Mouse (Mus musculus) left cerebral cortex, adult 8-10 months (tissue): ENCODE measurements around the gene Tmem38a. TPM values are rescaled to one million over a fixed set of nuclear protein-coding genes. Genes with fewer than 3 reads are reported as not detected.

Experiments
- DNase-seq, 2 experiments: peaks; one replicate each; pipeline ENCODE4 v3.0.0; 2022; ENCODE audit warnings: low spot score in 2 of 2
- total RNA-seq, 4 experiments: library from RNA; stranded (reverse); gene quantifications; 2 replicates each; pipeline ENCODE4 v1.2.4; 2022

Tmem38a gene
- total RNA-seq, result 100 to 1,000 TPM in 3 of 4 experiments, 10 to 100 TPM in 1; 99.3 to 108 (median 103) TPM

DNA sequence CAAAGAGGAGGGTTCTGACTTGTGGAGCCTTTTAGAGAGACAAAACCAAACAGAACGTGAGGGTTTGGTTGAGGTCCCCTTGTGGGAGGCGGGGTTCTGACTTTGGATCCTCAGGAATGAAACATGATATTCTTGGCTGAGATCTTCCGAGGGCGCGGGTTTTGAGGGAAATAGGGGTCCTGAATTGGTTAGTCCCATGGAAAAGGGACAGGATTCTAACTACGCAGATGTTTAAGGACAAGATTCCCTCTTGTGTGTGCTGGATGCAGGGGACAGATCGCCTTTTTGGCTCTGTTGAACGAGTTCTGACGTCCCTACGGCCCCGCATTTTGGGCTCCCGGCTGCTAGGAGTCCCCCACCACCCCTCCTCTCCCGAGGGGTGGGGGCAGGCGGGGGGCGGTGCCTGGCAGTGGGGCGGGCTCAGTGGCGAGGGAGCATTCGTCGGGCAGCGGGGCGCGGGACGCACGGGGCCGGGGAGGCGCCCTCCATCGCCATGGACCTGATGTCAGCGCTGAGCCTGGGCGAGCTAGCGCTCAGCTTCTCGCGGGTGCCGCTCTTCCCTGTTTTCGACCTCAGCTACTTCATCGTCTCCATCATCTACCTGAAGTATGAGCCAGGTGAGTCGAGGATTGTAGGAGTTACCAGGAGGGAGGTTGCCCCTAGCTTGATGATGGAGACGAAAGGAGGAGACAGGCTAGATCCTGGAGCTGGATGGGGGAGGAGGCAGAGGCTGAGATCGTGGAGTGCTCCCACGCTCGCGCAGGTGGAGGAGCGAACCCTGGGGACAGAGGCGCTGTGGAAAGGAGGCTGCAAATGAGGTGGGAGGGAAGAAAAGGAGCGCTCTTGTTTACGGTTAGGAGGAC lies at the start of gene Tmem38a:
Gene Tmem38a (plus strand): TSS at position 445 of the 863 bp plus-strand sequence.
- peak; percentile 60 to 79 for DNase-seq

DNA sequence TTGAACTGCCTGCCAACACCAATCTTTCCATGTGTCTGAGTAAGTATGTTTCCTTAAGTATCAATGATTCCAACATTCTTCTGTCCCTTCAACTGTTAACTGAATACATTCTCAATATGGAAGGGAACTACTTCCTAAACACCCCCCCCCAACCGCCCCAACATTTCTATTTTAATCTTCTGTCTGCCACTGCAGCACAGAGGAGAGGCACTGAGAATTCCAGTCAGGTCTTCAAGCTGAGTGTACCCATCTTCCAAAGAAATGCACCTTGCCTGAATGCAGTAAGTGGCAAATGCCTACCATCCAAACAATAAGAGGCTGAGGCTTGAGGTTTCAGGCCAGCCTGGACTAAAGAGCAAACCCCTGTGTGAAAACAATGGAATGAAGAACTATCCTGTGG lies 39.8 kb upstream of the Tmem38a start:
- DNase-seq, result no peak

DNA sequence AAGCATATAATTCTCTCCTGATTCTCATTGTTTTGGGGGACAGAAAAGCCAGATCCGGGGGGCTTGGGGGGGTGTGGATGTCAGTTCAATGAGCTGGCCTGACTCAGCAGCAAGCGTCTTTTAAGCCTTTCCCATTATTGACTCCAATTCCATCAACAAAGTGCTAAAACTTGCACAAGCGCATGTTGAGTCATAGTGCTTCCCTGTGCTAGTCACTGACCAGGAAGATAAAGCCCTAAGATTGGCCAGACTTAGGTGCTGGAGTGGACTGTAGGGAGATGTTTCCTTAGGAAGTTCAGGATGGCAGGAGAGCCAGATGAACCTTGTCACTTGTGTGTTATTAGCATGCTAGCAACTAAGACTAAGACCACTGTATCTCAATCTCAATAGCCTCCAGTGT lies 37.0 kb upstream of the Tmem38a start:
- no peak for DNase-seq

DNA sequence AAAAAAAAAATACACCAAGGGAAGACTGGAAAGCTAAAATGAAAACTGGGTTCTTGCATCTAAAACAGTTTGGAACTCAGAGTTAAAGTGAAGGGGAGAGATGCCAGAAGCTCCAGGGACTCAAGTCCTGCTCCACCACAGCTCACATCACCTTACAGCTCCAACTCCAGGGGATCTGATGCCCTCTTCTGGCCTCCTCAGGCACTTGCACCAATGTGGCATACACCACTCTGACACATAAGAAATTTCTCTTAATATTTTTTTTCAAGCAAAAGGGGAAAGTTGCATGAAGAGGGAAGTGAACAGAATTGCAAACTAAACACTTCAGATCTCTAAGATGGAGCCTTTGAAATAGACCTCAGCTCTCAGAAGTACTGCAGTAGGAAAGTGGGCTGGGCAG lies 32.6 kb upstream of the Tmem38a start:
- no peak for DNase-seq

DNA sequence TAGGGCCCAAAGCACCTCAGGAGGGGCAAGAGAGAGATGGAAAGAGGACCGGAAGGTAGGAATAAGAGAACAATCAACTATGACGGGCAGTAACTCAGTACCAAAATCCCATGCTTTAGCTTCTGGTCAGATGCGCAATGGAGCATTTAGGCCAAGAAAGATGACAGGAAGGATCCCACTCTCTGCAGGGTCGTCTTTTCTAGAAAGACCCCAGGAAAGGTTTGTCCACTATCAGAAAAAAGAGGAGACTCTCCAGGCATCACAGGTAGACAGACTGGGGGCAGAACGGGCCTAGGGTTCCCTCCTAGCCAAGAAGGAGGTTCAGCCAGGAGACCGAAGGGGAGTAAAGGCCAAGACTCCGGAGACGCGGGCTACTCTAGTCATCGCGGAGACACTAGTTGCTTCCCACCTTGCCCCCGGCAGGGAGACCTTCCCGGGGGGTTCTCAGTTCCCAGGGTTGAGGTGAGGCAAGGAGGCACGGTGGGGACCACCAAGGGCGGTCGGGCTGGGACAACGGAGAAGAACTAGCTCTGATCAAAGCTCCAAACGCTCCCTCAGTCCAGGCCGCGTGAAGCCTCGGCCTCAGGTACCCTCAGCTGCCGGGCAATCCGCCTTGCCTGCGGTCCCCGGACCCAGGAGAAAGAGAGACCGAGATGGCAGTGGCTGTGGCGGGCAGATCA lies 24.6 kb upstream of the Tmem38a start:
- DNase-seq, result no peak

DNA sequence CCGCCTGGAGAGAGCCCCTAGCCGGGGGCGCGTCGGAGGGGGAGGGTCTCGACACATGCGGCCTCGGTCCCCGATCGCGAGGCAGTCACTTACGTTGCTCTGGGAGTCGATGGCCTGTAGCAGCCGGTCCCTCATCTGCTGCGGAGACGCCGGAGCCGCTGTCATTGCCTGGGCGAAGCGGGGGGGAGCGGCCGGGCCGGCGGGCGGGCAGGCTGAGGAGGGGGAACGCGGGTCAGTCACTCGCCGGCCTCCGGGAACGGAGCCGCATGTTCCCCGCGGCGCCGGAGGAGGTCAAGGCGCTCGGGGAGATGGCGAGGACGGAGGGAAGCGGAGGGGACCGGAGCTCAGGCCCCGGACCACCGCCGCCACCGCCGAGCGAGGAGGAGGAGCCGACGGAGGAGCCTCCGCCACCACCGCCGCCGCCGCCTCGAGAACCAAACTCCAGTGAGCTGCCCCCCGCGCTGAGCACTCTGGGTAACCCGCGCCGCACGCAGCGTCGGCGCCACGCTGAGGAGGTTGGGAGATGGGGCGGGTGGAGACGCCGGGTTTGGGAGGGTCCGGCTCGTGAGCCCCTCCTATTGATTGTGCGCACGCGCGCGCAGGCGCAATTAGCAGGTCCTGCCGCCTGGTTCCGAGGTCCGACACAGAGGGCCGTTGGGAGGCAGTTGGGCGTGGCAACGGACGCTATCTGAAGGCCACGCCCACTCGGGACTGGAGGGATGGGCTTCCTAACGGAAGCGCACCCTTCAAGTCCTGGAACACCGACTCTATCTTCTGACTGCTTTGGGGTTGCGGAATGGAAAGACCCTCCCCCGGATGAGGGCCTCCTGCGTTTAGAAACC lies 23.8 kb upstream of the Tmem38a start, which contains the start of gene Med26:
Gene Med26 (minus strand): TSS at position 469 of the 842 bp plus-strand sequence.
- DNase-seq, result peak; percentile 94 to 99

DNA sequence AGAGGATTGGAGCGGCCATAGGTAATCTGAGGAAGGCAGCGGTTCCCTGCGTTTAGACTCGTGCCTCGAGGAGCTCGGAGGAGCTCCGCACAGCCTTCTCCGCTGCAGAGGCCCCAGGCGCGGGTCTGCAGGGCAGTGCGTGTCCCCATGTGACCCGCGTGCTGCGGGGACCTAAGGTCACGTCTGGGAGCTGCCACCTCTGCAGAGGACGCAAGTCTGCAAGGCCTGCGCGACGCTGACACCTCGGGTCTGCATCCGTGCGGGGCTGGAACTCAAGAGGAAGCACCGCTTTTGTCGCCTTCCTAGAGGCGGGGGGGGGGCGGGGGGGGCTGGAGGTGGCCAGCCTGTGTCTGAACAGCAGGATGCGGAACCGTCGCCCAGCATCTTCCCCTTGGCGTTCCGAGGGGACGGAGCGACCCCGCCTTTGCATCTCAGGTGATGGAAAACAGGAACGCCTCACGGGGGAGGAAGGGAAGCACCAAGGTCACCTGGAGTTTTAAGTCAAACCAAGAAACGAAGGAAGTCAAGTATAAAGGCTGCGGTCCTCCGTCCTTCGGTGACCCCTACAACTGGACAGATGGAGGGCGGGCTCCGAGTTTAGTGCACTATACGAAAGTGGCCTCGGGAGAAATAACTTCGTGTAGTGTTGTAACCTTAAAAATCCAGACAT lies 23.1 kb upstream of the Tmem38a start:
- no peak for DNase-seq

DNA sequence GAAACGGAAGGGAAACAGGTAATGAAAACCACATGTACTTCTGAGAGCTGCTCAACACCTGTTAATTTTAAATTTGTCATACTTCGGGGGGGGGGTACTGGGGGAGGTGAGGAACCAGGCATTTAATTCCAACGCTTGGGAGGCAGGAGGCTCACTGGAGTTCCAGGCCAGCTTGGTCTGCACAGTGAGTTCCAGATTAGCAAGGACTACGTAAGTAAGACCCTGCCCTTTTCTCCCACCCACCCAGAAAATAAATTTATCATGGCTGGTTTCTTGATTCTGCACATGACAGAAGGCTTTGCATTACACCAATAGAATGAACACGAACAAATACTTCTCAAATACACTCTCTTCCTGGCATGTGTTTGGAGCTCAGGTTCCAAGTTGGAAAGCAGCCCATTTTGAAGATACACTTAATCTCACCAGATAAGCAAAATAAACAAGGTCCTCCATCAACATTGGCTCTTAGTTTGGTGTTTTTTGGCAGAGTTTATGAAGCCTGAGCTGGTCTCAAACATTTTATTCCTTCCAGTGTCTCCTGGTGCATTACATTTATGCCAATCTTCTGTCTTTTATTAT lies 22.5 kb upstream of the Tmem38a start:
- DNase-seq, result no peak

DNA sequence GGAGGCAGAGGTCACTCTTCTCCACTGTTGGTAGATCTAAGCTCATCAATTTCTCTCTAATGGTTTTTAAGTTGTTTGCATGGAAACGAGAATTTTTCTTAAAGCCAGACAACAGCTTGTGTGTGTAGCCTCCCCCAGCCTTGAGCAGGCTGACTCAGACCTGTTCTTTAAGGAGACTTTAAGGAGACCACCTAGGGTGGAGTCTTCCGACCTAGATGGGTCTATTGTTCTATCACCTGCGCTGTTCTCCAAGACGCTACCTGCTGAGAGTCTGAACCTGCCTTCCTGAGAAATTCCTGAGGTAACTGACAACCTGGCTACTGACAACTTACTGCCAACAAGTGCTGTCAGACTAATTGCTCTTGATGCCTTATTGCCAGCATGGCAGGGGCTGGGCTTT lies 16.1 kb upstream of the Tmem38a start:
- DNase-seq, result no peak

DNA sequence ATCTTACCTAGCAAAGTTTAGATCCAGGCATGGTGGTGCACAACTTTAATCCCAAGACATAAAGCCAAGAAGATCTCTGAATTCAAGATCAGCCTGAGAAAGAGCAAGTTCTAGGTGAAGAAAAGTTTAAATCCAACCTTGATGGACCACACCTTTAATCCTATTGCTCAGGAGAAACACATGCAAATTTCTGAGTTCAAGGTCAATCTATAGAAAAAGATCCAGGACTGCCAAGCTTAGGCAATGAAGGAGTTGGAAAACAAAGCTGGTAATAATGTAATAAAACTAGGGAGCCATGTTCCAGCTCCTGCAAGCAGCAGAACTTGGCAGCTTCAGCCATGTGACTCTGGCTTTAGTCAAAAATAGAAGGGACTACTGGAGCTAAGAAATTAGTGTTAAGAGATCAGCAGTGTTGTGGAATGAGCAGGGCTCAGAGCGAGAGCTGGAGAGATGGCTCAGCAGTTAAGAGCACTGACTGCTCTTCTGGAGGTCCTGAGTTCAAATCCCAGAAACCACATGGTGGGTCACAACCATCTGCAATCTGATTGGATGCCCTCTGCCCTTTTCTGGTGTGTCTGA lies 10.7 kb upstream of the Tmem38a start:
- DNase-seq, result no peak

DNA sequence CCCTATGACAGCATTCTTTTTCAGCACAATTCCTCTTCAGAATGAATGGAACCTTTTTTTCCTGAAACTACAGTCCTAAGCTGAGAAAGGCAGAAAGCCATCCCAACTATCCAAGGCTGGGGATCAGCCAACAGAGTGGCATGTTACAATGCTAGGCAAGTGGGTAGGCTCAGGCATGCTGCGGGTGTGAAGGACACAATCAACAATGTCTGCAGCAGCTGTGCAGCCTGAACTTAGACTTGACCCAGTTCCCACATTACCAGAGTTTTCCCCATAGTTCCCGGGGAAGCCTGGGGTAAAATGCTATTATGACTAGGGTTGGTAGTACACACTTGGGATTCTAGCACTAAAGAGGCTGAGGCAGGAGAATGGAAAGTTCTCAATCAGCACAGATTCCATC lies 5.9 kb upstream of the Tmem38a start:
- no peak for DNase-seq

DNA sequence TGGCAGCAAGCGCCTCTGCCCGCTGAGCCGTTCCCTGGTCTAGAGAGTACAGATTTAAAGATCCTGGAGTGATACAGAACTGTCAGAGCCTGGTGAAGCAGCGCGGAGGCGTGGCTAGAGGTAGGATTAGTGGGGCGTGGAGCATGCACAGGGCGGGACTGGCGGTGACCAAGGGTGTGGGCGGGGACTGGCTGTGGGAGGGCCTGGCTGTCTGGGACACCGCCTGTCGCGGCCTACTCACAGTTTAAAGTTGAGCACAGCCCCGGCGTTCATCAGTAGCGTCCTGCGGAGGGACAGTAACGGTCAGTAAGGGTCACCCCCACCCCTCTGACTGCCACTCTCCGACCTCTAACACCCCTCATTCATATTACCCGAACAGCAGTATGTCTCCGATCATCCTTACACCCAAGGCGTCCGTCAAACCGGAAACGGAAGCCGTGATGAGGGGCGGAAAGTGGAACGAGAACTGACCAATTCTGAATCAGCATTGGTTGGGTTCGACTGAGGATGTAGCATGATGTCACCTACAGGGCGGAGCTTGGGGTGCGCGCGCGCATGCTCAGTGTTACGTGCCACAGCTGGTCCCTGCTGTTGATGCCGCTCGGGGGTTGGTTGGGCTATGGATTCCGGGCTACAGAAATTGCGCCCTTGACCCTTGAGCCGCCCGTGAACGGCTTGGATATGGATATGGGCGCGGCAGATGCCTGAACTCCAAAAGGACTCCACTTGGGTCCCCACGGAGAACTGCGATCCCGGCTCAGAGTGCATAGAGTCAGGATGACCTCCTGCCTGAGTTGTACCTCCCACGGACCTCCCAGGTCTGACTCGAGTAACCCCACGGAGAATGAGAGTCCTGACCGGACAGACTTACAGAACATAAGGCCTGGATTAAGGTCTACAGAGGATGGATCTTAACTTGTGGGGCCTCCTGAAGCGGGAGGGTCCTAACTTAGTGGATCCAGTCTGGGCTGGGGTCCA lies 933 bp upstream of the Tmem38a start, which contains the start of gene Smim7:
Gene Smim7 (minus strand): TSS at position 456 of the 978 bp plus-strand sequence.
- DNase-seq, result peak; percentile 96 to 98

DNA sequence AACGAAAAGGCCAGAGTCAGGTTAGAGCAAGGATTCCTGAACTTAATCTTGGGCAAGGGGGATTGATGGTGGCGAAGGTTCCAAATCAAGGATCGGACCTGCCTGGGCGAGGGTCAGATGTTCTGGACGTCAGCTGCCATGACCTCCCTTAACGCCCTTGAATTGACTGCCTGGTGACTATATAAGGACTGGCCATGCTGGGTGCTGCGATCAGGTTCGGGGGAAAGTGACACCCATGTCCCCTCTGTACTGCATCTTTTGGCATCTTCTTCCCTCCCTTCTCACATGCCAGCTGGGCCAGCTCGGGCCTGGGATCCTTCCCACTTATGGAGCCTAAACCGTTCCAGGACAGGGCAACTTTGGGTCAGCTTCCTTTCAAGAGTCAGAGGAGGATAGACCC lies 652 bp downstream of the Tmem38a start:
- DNase-seq, result no peak

DNA sequence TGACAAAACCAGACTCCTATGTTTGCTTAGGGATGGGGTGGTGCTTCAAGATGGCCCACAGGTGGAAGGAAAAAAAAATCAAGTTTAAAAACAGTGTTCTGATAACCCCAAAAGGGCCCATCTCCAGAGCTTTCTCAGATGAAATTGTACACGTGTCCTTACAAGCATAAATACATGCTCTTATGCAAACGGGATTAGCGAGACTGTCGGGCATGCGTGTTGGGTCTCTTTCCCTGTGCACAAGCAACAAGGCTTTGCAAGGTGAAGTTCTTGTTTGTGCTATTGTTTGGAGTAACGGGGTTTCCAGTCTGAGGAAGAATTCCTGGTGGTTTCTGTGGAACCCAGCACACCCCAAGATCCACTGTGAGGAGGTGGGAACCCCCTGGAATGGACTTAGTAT lies 1.6 kb downstream of the Tmem38a start:
- no peak for DNase-seq

DNA sequence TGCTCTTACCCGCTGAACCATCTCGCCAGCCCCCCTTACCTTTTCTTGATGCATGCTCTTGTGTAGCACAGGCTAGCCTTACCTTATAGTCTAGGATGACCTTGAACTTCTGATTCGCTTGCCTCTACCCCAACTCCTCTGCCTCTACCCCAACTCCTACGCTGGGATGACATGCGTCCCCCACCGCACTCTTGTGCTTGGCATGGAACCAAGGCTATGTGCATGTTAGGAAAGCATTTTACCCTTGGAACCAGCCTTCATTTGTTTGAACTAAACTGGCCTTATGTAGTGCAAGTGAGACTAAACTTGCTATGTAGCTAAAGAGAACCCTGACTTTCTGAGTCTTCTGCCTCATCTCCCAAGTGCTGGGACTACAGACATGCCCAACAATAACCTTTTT lies 4.1 kb downstream of the Tmem38a start:
- no peak for DNase-seq

DNA sequence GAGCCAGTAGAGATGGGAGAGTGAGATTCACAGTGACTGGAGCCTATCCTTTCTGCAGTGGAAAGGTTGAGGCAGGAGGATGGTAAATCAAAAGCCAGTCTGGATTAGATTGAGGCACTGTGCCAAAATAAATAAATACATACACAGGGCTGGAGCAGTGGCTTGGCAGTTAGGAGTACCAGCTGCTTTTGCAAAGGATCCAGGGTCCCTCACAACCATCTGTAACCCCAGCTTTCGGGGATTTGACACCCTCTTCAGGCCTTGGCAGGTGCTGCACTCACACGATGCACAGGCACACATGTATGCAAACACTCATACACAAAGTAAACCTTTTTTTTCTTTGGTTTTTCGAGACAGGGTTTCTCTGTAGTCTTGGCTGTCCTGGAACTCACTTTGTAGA lies 5.4 kb downstream of the Tmem38a start:
- no peak for DNase-seq

DNA sequence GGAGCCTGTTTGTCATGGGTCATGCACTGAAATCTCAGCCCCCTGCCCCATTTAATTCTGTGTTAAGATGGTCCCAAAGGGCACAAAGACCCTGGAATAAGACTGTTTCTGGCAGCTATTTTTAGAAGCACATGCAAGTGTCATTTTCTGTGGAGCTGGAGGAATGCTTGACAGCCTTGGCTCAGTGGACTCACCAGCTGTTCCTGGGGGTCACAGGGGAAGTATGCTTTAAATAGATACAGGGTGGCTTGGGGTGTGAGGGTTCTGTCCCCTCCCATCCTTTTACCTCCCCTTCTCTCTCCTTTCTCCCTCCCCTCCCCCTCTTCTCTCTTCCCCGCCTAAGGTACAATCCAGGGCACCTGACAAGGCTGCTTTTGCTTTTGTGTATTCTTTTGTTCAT lies 6.1 kb downstream of the Tmem38a start:
- no peak for DNase-seq

DNA sequence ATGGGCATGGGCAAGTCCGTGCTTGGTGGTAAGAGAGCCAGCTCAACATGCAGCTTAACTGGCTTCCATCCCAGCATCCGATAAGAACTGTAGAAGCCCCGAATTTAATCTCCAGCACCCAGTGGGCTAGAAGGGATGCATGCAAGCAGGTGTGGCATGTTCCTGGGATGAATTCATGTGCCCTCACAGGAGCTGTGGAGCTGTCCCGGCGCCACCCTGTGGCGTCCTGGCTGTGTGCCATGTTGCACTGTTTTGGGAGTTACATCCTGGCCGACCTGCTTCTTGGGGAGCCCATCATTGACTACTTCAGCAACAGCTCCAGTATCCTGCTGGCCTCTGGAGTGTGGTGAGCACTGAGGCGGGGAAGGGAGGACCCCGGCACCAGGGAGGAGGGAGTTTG lies 7.5 kb downstream of the Tmem38a start:
- no peak for DNase-seq
